Mouse (Mus musculus): ENCODE results near the gene Sept14.
"Not testable (repeated sequence)": the region's sequence is repeated elsewhere in the genome, so short reads cannot be mapped to it uniquely, and the experiment has no call there.

The Sept14 gene

GRCm38 (mm10) chr5:129708412-129708811 lies at the start of gene Sept14:
Gene Sept14, minus strand, starts transcription at chr5:129708512.
- no peak for DNase-seq

DNA sequence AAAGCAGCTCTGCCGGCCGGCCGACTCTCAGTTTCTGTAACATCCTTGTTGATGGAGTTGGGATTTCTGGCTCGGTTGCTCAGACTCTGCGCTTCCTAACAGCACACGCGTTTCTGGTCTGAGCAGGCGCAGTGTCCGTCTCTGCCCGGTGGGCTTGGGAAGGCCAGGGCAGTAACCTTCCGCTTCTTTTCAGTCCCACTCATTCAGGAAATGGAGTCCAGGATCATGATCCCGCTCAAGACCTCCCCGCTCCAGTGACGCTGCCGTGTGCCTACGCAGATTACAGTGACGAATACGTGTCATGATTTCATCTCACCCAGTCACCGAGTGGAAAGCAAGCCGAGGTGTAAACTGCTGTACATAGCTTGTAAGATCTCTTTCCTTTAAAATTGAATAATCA lies 48.6 kb upstream of the Sept14 start:
- DNase-seq, result no peak

DNA sequence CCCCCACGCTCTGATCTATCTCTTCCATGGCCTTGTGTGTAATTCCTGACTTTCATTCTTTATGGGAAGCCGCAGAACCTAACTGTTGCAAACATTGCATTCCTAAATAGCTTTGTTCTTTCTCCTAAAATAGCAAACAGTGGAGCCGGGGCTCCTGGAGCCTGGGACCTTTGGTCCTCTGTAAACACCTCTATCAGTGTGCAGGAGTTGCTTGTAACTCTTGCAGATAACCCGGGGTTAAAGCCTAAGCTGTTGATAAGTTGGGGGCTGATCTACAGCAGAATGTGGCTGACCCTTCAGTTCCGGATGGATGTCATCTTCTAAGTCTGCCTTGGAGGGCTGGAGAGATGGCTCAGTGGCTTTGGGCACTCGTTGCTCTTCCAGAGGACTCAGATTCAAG lies 35.7 kb upstream of the Sept14 start:
- no peak for DNase-seq

- no peak for DNase-seq
Observed at GRCm38 (mm10) chr5:129742903-129743488, 34.7 kb upstream of the Sept14 start.

- peak; percentile 45 for DNase-seq
Observed at GRCm38 (mm10) chr5:129740976-129741375, 32.7 kb upstream of the Sept14 start.

GRCm38 (mm10) chr5:129731021-129731420 lies 22.7 kb upstream of the Sept14 start:
- no peak for DNase-seq

DNA sequence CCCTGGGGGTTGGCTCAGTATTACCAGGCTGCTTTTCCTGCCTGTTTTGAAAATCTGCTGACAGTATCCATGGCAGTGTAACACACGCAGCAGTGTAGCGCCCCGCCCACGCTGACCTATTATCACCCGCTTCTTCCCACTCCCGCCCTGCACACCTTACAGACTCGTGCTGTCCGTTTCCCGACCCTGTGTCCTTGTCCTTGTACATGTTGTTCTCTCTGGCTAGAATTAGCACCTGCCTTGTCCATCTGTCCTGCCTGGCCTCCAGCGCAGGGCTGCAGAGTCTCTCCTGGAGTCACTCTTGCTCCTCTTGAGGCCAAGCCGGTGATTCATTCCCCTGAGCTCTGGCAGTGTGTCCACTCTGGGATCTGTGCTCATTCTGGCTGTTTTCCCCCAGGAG lies 22.0 kb upstream of the Sept14 start:
- DNase-seq, result no peak

- no peak for DNase-seq
Observed at GRCm38 (mm10) chr5:129729286-129729685, 21.0 kb upstream of the Sept14 start.

DNA sequence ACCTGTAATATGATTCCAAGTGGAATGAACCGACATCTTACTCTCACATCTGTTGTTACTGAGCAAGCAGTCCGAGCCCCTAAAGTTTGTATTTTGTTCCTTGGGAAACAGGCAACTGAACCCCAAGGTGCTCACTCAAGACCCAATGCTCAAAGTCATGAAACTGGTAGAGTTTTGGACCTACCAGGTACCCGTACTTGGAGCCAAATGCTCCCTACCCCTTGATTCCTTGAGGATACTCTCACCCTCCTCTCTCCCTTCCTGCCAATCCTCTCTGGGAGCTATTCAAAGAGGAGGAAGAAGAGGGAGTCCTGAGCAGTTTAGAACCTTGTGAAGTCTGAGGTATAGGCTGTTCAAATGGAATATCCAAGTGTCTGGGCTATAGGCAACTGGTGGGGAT lies 18.5 kb upstream of the Sept14 start:
- DNase-seq, result no peak

GRCm38 (mm10) chr5:129725774-129726392 lies 17.6 kb upstream of the Sept14 start:
- peak; percentile 35 for DNase-seq

DNA sequence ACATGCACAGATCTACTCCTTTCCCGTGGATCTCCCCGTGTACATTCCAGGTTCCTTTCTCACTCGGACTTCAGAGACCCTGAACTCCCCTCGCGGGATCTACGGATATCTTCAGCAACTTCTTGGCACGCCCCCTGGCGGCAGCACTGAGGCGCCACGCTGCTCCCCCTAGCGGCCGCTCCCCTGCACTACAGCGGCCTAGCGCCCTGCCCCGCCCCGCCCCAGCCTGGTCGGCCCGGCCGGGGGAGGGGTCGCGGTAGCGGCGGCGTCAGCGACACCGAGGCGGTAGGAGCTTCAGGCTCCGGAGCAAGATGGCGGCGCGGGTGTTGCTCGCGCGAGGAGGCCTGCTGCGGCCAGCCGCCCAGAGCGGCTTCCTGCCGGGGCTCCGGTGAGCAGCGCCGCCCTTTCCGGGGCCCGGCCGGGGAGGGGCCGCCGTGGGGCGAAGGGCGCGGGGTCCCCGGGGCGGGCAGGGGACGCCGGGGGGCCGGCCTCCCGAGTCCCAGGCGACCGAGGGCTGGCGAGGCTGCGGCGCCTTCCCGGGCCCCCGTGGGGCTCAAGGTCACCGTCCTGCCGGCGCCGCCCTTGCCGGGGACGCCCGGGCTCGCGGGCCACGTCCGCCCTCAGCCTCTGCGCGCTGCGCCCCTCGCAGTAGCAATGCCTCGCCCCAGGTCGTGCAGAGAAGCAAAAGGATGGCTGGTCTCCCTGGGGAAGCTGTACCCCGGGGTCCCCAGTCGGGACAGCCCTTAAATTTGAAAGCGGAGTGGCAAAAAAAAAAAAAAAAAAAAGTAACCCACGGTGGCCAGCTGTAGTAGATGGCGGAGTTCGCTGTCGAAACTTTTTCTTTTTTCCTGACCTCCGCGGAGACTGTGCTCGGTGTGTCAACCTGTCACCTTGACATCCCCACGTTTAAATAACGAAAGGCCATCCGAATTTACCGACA lies 16.8 kb upstream of the Sept14 start, which contains the start of gene Nipsnap2:
Gene Nipsnap2, plus strand, starts transcription at position 230 of the 940 bp plus-strand sequence.
- peak; percentile 93 for DNase-seq

DNA sequence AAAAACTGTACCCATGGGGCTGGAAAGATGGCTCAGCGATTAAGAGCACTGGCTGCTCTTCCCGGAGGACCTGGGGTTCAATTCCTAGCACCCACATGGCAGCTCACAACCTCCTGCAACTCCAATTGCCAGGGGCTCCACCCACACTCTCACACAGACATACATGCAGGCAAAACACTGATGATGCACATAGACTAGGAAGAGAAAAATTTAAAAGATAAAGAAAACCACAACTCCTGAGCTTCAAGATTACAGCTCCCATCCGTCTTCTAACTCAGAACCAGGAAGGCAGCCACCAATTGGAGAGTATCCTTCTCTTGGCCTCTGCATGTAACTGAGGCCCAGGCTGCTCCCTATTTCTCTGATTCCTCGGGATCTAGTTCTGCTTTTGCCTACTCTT lies 16.0 kb upstream of the Sept14 start:
- no peak for DNase-seq

GRCm38 (mm10) chr5:129720176-129720575 lies 11.9 kb upstream of the Sept14 start:
- DNase-seq, result no peak

- no peak for DNase-seq
Observed at GRCm38 (mm10) chr5:129717016-129717415, 8.7 kb upstream of the Sept14 start.

DNA sequence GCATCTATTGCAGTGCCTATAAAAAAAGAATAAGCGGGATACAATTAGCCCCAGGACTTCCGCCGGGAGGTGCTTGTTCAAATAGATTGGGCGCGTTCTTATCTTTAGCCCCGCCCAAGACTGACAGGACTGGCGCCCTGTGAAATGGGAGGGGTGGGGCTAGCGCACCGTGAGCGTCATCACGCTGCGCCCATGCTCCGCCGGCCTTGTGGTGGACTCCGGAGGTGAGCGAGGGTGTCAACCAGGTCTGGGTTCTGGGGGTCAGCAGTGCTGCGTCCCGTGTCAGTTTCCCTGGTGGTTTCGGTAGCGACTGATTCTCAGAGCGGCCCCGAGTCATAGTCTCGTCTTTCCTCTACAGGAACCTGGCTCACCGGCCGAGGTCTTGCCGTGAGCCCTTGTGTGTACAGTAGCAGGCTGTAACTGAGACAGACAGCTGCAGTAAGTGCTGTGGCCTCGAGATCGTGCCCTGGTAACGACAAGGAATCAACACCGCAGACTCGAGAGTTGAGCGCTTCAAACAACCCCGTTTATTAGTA lies 7.1 kb upstream of the Sept14 start, which contains the start of gene Mrps17:
Gene Mrps17, plus strand, starts transcription at position 172 of the 536 bp plus-strand sequence.
- DNase-seq, result peak; percentile 92

DNA sequence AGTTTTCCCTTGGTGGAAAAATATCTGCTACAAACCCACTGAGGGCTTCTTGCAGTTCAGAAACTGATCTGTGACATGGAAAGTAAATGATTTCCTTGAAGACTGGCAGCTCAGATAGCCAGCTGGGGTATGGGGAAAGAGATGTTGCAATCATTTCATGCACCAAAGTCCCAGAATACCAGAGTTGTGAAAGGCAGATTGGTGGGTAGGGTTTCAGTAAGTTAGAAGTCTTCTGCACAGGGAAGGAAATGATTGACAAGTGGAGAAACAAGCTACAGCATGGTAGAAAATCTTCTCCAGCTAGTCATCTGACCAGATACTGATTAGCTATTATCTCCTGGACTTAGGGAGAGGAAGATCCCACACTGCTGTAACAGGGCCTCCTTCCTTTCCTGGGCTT lies 4.9 kb downstream of the Sept14 start:
- no peak for DNase-seq

DNA sequence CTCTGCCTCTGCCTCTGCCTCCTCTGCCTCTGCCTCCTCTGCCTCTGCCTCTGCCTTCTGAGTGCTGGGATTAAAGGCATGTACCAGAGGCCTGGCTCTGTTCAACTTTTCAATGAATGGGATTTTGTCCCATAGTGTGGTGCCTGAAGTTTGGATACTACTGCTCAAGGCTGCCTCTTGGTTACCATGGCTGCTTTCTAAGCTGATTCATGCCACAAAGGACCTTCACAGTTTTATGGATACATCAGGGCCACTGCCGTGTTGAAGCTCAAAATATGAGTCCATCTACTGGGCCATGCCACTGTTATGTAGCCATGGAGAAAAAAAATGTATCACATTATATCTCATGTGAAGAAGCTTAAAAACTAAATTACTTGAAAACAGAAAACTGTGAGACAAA lies 6.6 kb downstream of the Sept14 start:
- no peak for DNase-seq

DNA sequence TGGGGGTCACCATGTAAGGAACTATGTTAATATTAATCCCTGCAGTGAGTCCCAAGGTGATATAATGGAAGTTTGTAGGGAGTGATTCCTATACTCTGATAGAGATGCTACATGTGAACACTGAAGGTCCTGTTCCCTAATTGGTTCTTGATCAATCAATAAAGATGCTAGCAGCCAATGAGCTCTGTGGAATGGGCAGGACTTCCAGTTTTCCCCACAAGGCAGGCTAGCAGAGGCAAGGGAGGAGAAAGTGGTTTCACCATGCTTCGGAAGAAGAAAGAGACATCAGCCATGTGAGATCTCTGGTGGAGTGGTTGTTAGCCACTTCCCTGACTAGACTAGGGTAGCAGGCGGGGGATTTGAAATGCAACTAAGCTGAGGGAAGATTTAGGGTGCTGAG lies 7.8 kb downstream of the Sept14 start:
- DNase-seq, result no peak

DNA sequence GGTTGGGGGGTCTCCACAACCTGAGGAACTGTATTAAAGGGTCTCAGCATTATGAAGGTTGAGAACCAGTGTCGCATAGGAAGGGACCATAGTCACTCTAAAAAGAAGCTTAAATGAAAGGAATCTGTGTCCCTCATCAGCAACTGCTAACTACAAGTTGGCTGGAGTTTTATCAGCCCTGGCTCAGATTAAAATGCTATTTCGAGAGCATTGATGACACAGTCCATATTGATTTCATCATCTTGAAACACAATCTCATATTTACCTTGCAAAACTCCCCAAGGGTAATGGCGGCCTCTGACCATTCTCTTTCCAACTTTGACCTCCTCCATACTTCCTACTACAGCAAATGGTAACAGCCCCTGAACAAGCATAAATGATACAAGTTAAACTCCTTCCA lies 17.8 kb downstream of the Sept14 start:
- no peak for DNase-seq

GRCm38 (mm10) chr5:129687621-129688020 lies 20.7 kb downstream of the Sept14 start:
- DNase-seq, result no peak

DNA sequence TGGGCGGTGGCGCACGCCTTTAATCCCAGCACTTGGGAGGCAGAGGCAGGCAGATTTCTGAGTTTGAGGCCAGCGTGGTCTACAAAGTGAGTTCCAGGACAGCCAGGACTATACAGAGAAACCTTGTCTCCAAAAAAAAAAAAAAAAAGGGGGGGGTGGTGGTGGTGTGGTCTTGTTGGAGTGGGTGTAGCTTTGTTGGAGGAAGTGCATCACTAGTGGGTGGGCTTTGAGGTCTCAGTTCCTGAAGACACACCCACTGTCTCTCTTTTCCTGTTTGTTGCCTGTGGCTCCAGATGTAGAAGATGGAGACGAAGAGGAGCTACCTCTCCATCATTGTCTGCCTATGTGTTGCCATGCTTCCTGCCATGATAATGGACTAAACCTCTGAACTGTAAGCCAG lies 23.2 kb downstream of the Sept14 start:
- not testable (repeated sequence) for DNase-seq

- DNase-seq, result peak; percentile 67
Observed at GRCm38 (mm10) chr5:129670036-129670458, 38.3 kb downstream of the Sept14 start, which contains the start of gene Zfp11. Gene Zfp11, minus strand, starts transcription at chr5:129670099.

DNA sequence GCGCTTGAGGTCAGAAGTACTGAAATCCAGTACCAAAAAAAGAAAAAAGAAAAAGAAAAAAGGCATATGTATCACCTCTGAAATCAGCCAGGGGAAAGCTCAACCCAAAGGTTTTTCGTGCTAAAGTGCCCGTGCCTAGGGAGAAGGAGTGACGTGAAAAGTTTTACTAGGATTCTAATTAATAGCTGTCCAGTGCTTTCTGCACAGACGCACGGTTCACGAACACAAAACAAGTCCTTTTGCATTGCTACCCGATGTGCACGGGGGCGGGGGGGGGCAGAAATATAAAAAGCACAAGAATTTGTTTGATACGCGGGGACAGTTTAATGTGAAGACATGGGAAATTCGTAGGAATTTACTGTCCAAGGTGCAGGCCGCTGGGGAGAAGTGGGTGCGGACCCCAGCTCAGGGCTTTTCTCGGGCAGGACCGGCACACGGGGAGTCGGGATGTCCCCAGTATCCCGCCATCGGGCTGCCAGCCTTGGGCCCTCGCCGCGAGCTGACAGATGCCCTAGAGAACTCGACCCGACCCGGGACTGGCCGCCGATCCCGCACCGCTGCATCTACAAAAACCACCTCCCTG lies 38.8 kb downstream of the Sept14 start:
- DNase-seq, result no peak
